ENCODE assay signal across 14 mouse cellular contexts in genomic region chr1:144343299-144343698, GRCm38 (mm10).
A peak's percentile ranks its signal among the peaks of the same experiment; 100 is the strongest.
DNase-seq lines count a peak whose midpoint lies in the region; ATAC-seq and TF ChIP-seq lines count a peak whose summit lies in the region.
"Had no signal": no experiment of that assay in that cellular context is flagged by ENCODE, and none has a peak within 500 bp of the region (broad histone marks: within the 10 kb centered on the region; RNA-seq: fewer than 3 reads in every experiment).

No protein-coding gene starts in this region.

- H3K4me1 ChIP-seq in lung, adult 2 months (ENCODE audit: control insufficient read depth, insufficient read depth, low read length): peaks cover 2% of the 10 kb centered on the region; the same call in 1 of the 2 replicates
- no peaks in the 10 kb centered on the region for H3K4me1 ChIP-seq in hindbrain, postnatal 0 days (ENCODE audit: insufficient read depth, low read length)
- H3K4me1 ChIP-seq: heart, embryonic 13.5 days; hindbrain, embryonic 15.5 days had no signal

- TF ChIP-seq POLR2A in lung, adult 2 months (IDR thresholded peaks at IDR 0.05; ENCODE audit: borderline replicate concordance, extremely low read depth, low read depth, low read length): no peak

- no peaks in the 10 kb centered on the region for H3K27me3 ChIP-seq in hindbrain, postnatal 0 days (ENCODE audit: insufficient read depth, low read length)
- H3K27me3 ChIP-seq: heart, embryonic 13.5 days; hindbrain, embryonic 15.5 days had no signal

- no peak for TF ChIP-seq CTCF in lung, adult 2 months (IDR thresholded peaks at IDR 0.05; ENCODE audit: insufficient read depth, low read length)
- no peak for TF ChIP-seq CTCF in hindbrain, postnatal 0 days (IDR thresholded peaks at IDR 0.05; ENCODE audit: low read depth)

- peak; percentile 9 for DNase-seq in adrenal gland, postnatal 14 days
- no peak for DNase-seq in adrenal gland, postnatal 25 days
- DNase-seq in lung, adult 18-20 months: peak; percentile 9 to 18
- DNase-seq in lung, adult 2 months: no peak
- DNase-seq in fibroblast of lung, adult 2 months (ENCODE audit: low read depth): peak; percentile 49
- DNase-seq in right cerebral cortex, postnatal 36 days (ENCODE audit: low spot score in 2 of 2): no peak
- no peak for DNase-seq in hindbrain, postnatal 0 days (ENCODE audit: low spot score)
- DNase-seq: liver, postnatal 0 days; midbrain, embryonic 14.5 days had no signal

- no peak overlapping the region for H3K27ac ChIP-seq in hindbrain, postnatal 0 days
- H3K27ac ChIP-seq: heart, embryonic 13.5 days; hindbrain, embryonic 15.5 days had no signal

- WGBS in lung, adult 2 months: 25% methylated on average over 5 of the region's 5 CpGs
- 61% methylated on average over 5 of the region's 5 CpGs for whole genome bisulfite sequencing in hindbrain, postnatal 0 days

- H3K9ac ChIP-seq in hindbrain, postnatal 0 days (replicated peaks; ENCODE audit: low read length): no peak overlapping the region
- H3K9ac ChIP-seq: heart, embryonic 13.5 days; hindbrain, embryonic 15.5 days; liver, postnatal 0 days had no signal

- no peak overlapping the region for H3K4me2 ChIP-seq in hindbrain, postnatal 0 days (ENCODE audit: low read depth, low read length)
- H3K4me2 ChIP-seq: heart, embryonic 13.5 days; hindbrain, embryonic 15.5 days had no signal

- H3K9me3 ChIP-seq in hindbrain, postnatal 0 days (ENCODE audit: low read length): no peaks in the 10 kb centered on the region
- H3K9me3 ChIP-seq: G1E; heart, embryonic 13.5 days; hindbrain, embryonic 15.5 days had no signal

- H3K36me3 ChIP-seq in hindbrain, postnatal 0 days (ENCODE audit: insufficient read depth, low read length): no peaks in the 10 kb centered on the region
- H3K36me3 ChIP-seq: G1E; heart, embryonic 13.5 days; hindbrain, embryonic 15.5 days had no signal

- no peak overlapping the region for H3K4me3 ChIP-seq in lung, adult 2 months (replicated peaks; ENCODE audit: extremely low read depth, low read depth, low read length)
- H3K4me3 ChIP-seq in hindbrain, postnatal 0 days (ENCODE audit: low read length): no peak overlapping the region
- H3K4me3 ChIP-seq: erythroblast, embryonic 14.5 days; heart, embryonic 13.5 days; hindbrain, embryonic 15.5 days had no signal

- peak; percentile 81 for ATAC-seq in megakaryocyte progenitor cell, adult 5-6 weeks (replicated peaks; ENCODE audit: poor library complexity)
- ATAC-seq in hindbrain, postnatal 0 days: no peak
- ATAC-seq: liver, postnatal 0 days had no signal

Comparison
In these comparisons a context has a peak if more than half of its experiments do, and no peak if none do; other contexts are left out.
1. DNase-seq: peak in adrenal gland, postnatal 14 days (single experiment), lung, adult 18-20 months (2 of 2) and fibroblast of lung, adult 2 months (single experiment); none in adrenal gland, postnatal 25 days (single experiment), lung, adult 2 months (single experiment), right cerebral cortex, postnatal 36 days (0 of 2) and hindbrain, postnatal 0 days (single experiment).